Mouse (Mus musculus): ENCODE measurements around the gene B3gnt6.
"Not testable (repeated sequence)": the region's sequence is repeated elsewhere in the genome, so short reads cannot be mapped to it uniquely, and the experiment has no call there.

The B3gnt6 gene

GRCm38 (mm10) chr7:98199381-98199780 is at the start of gene B3gnt6:
Gene B3gnt6 (minus strand): TSS chr7:98199481.
- no peak for DNase-seq (ENCODE audit: low spot score in 2 of 2)

GRCm38 (mm10) chr7:98236686-98237359 is 37.5 kb upstream of the B3gnt6 start:
- peak; percentile 22 to 25 for DNase-seq (ENCODE audit: low spot score in 2 of 2)

GRCm38 (mm10) chr7:98223796-98224195 is 24.5 kb upstream of the B3gnt6 start:
- DNase-seq (ENCODE audit: low spot score in 2 of 2), result no peak

GRCm38 (mm10) chr7:98216713-98217112 is 17.4 kb upstream of the B3gnt6 start:
- DNase-seq (ENCODE audit: low spot score in 2 of 2), result no peak

- DNase-seq (ENCODE audit: low spot score in 2 of 2), result no peak
Observed at GRCm38 (mm10) chr7:98202946-98203345, 3.7 kb upstream of the B3gnt6 start.

GRCm38 (mm10) chr7:98201493-98202028 is 2.3 kb upstream of the B3gnt6 start:
- no peak for DNase-seq (ENCODE audit: low spot score in 2 of 2)

- DNase-seq (ENCODE audit: low spot score in 2 of 2), result no peak
Observed at GRCm38 (mm10) chr7:98200396-98200795, 1.1 kb upstream of the B3gnt6 start.

GRCm38 (mm10) chr7:98195151-98195801 is 4.0 kb downstream of the B3gnt6 start:
- no peak for DNase-seq (ENCODE audit: low spot score in 2 of 2)

- DNase-seq (ENCODE audit: low spot score in 2 of 2), result peak in 1 of 2 experiments; percentile 23
Observed at GRCm38 (mm10) chr7:98194026-98194792, 5.1 kb downstream of the B3gnt6 start.

GRCm38 (mm10) chr7:98193515-98194025 is 5.7 kb downstream of the B3gnt6 start:
- no peak for DNase-seq (ENCODE audit: low spot score in 2 of 2)

- DNase-seq (ENCODE audit: low spot score in 2 of 2), result no peak
Observed at GRCm38 (mm10) chr7:98191571-98192250, 7.6 kb downstream of the B3gnt6 start.

- no peak for DNase-seq (ENCODE audit: low spot score in 2 of 2)
Observed at GRCm38 (mm10) chr7:98190578-98190977, 8.7 kb downstream of the B3gnt6 start.

GRCm38 (mm10) chr7:98189745-98190144 is 9.5 kb downstream of the B3gnt6 start:
- no peak for DNase-seq (ENCODE audit: low spot score in 2 of 2)

- no peak for DNase-seq (ENCODE audit: low spot score in 2 of 2)
Observed at GRCm38 (mm10) chr7:98188680-98189079, 10.6 kb downstream of the B3gnt6 start.

- no peak for DNase-seq (ENCODE audit: low spot score in 2 of 2)
Observed at GRCm38 (mm10) chr7:98188238-98188637, 11.0 kb downstream of the B3gnt6 start.

- DNase-seq (ENCODE audit: low spot score in 2 of 2), result not testable (repeated sequence)
Observed at GRCm38 (mm10) chr7:98187332-98187731, 11.9 kb downstream of the B3gnt6 start.

GRCm38 (mm10) chr7:98186637-98187036 is 12.6 kb downstream of the B3gnt6 start:
- DNase-seq (ENCODE audit: low spot score in 2 of 2), result no peak

GRCm38 (mm10) chr7:98185326-98185725 is 14.0 kb downstream of the B3gnt6 start:
- DNase-seq (ENCODE audit: low spot score in 2 of 2), result no peak

GRCm38 (mm10) chr7:98178560-98179231 is 20.6 kb downstream of the B3gnt6 start:
- no peak for DNase-seq (ENCODE audit: low spot score in 2 of 2)

- peak in 1 of 2 experiments; percentile 29 for DNase-seq (ENCODE audit: low spot score in 2 of 2)
Observed at GRCm38 (mm10) chr7:98177929-98178559, 21.2 kb downstream of the B3gnt6 start, which contains the start of gene Capn5. Gene Capn5 (minus strand): TSS chr7:98178274.

Data from frontal cortex, postnatal 14 days (tissue).